Mouse (Mus musculus): ENCODE results near the gene Xpo4. TPM values are rescaled to one million over a fixed set of nuclear protein-coding genes. Genes with fewer than 3 reads are reported as not detected.
"Not testable (repeated sequence)": the region's sequence is repeated elsewhere in the genome, so short reads cannot be mapped to it uniquely, and the experiment has no call there.

Xpo4 gene
- total RNA-seq, 1 experiment: 42.2 TPM

DNA sequence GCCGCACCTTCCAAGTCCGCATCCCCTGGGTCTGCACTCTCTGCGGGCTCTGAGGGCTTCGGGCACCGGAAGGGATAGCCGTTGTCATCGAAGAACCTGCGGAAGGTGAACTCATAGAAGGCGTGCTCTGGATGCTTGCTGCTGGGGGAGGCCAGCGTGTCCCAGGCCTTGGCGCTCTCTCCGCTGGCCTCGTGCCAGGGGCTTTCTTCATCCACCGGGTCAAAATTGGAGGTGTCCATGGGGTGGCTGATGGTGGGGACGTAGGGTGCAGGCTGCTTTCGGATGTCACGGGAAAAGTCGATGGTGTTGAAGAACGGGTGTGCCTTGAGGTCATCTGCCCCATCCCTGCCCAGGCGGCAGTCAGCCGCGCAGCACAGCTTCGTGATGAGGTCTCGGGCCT lies 26.1 kb upstream of the Xpo4 start:
- no peaks in the 10 kb centered on the region for H3K36me3 ChIP-seq (ENCODE audit: control insufficient read depth, insufficient read depth, low read length, poor library complexity, severe bottlenecking)

DNA sequence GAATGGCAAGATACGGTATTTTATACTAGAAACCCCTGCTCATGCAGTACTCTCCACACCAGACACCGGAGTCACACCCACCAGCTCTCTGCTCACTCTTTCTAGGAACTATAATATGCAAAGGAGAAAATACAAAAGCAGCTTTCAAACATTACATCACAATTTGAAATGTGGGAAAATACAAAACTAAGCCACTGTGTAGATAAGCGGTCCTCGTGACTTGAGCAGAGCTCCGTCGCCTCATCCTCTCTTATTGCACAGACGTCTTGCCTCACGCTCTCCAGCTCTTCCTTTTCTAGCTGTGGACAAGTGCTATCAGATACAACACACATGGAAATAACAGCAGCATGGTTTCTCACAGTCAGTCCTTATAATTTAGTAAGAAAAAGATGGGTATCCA lies 25.5 kb upstream of the Xpo4 start:
- TF ChIP-seq MAFK (IDR thresholded peaks at IDR 0.05; ENCODE audit: insufficient read depth, low read depth, low read length) (no peak), HCFC1 (IDR thresholded peaks at IDR 0.05; ENCODE audit: borderline replicate concordance, insufficient read depth, low read length) (no peak), ZNF384 (IDR thresholded peaks at IDR 0.05; ENCODE audit: low read depth, low read length) (no peak), CHD2 (IDR thresholded peaks at IDR 0.05; ENCODE audit: low read depth, low read length) (no peak), ZC3H11A (IDR thresholded peaks at IDR 0.05; ENCODE audit: borderline replicate concordance, low read depth, low read length) (no peak)
- in situ Hi-C loops (cut with MboI; ENCODE audit: low sequenced_read_pairs in 2 of 2, unreplicated experiment in 2 of 2): loop anchor here in 1 of 2 experiments (25.0 kb wide), 1 partner anchor 222 kb away; no protein-coding TSS in a partner anchor

More for the DNA sequence above, 26.1 kb upstream of the Xpo4 start:
- no peaks in the 10 kb centered on the region for H3K9me3 ChIP-seq (ENCODE audit: control insufficient read depth, insufficient read depth, low read depth, low read length)
- H3K27ac ChIP-seq (ENCODE audit: insufficient read depth, low read depth, low read length, poor library complexity, severe bottlenecking): no peak overlapping the region
- DNase-seq (ENCODE audit: low read depth, low spot score): no peak
- peak overlapping the region; percentile 48 for H3K9ac ChIP-seq (ENCODE audit: insufficient read depth, low read depth, low read length, poor library complexity, severe bottlenecking)
- peaks cover 0 to 13% of the 10 kb centered on the region in 2 experiments; a peak in 1 of 4 replicates for H3K4me1 ChIP-seq (ENCODE audit: control insufficient read depth in 2 of 2, insufficient read depth in 2 of 2, low read length in 2 of 2, poor library complexity in 1 of 2)
- in situ Hi-C loops (cut with MboI; ENCODE audit: low sequenced_read_pairs in 2 of 2, unreplicated experiment in 2 of 2): loop anchor here in 1 of 2 experiments (25.0 kb wide), 1 partner anchor 221 kb away; no protein-coding TSS in a partner anchor
- peak overlapping the region in 1 of 2 experiments; percentile 58; a peak in 3 of 4 replicates for H3K4me3 ChIP-seq (ENCODE audit: insufficient read depth in 1 of 2, low read depth in 1 of 2, low read length in 2 of 2, poor library complexity in 1 of 2, severe bottlenecking in 1 of 2)
- no peak for TF ChIP-seq ZC3H11A (IDR thresholded peaks at IDR 0.05; ENCODE audit: borderline replicate concordance, low read depth, low read length)
- no peak for TF ChIP-seq CHD2 (IDR thresholded peaks at IDR 0.05; ENCODE audit: low read depth, low read length)
- TF ChIP-seq MAFK (IDR thresholded peaks at IDR 0.05; ENCODE audit: insufficient read depth, low read depth, low read length): no peak
- TF ChIP-seq HCFC1 (IDR thresholded peaks at IDR 0.05; ENCODE audit: borderline replicate concordance, insufficient read depth, low read length): no peak
- TF ChIP-seq ZNF384 (IDR thresholded peaks at IDR 0.05; ENCODE audit: low read depth, low read length): no peak

DNA sequence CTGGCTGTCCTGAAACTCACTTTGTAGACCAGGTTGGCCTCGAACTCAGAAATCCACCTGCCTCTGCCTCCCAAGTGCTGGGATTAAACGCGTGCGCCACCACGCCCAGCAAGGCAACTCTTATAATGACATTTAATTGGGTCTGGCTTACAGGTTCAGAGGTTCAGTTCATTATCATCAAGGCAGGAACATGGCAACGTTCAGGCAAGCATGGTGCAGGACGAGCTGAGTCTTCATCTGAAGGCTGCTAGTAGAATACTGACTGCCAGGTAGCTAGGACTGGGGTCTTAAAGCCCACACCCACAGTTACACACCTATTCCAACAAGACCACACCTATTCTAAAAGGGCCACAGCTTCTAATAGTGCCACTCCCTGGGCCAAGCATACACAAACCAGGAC lies 22.8 kb upstream of the Xpo4 start:
- in situ Hi-C loops (cut with MboI; ENCODE audit: low sequenced_read_pairs in 2 of 2, unreplicated experiment in 2 of 2): loop anchor here in 1 of 2 experiments (25.0 kb wide), 1 partner anchor 224 kb away; no protein-coding TSS in a partner anchor
- not testable (repeated sequence) for H3K9ac ChIP-seq (ENCODE audit: insufficient read depth, low read depth, low read length, poor library complexity, severe bottlenecking); H3K36me3 ChIP-seq (ENCODE audit: control insufficient read depth, insufficient read depth, low read length, poor library complexity, severe bottlenecking); H3K9me3 ChIP-seq (ENCODE audit: control insufficient read depth, insufficient read depth, low read depth, low read length); DNase-seq (ENCODE audit: low read depth, low spot score); H3K27ac ChIP-seq (ENCODE audit: insufficient read depth, low read depth, low read length, poor library complexity, severe bottlenecking); H3K4me1 ChIP-seq (ENCODE audit: control insufficient read depth in 2 of 2, insufficient read depth in 2 of 2, low read length in 2 of 2, poor library complexity in 1 of 2); H3K4me3 ChIP-seq (ENCODE audit: insufficient read depth in 1 of 2, low read depth in 1 of 2, low read length in 2 of 2, poor library complexity in 1 of 2, severe bottlenecking in 1 of 2)

More for the DNA sequence above, 25.5 kb upstream of the Xpo4 start:
- no peaks in the 10 kb centered on the region for H3K36me3 ChIP-seq (ENCODE audit: control insufficient read depth, insufficient read depth, low read length, poor library complexity, severe bottlenecking)
- no peak overlapping the region for H3K27ac ChIP-seq (ENCODE audit: insufficient read depth, low read depth, low read length, poor library complexity, severe bottlenecking)
- no peak overlapping the region for H3K4me3 ChIP-seq (ENCODE audit: insufficient read depth in 1 of 2, low read depth in 1 of 2, low read length in 2 of 2, poor library complexity in 1 of 2, severe bottlenecking in 1 of 2)
- peaks cover 0 to 8% of the 10 kb centered on the region in 2 experiments; a peak in 1 of 4 replicates for H3K4me1 ChIP-seq (ENCODE audit: control insufficient read depth in 2 of 2, insufficient read depth in 2 of 2, low read length in 2 of 2, poor library complexity in 1 of 2)
- DNase-seq (ENCODE audit: low read depth, low spot score): no peak
- H3K9ac ChIP-seq (ENCODE audit: insufficient read depth, low read depth, low read length, poor library complexity, severe bottlenecking): no peak overlapping the region
- H3K9me3 ChIP-seq (ENCODE audit: control insufficient read depth, insufficient read depth, low read depth, low read length): no peaks in the 10 kb centered on the region

DNA sequence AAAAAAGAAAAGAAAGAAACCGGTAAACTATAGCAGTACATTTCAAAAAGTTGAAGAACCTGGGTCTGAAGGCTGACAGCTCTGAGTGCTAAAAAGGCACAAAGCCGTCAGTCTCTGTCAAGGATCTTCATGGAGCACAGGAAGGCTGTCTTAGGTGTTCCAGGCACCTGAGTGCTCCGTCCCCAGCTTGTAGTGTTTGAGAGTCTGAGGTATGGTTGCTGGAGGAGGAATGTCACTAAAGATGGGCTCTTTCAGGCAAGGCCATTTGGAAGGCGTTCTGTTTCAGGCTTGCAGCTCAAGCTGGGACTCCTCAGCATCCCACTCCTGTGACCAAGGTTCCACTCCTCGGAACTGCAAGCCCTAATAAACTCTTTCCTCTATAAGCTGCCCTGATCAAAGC lies 22.2 kb upstream of the Xpo4 start:
- no peak for DNase-seq (ENCODE audit: low read depth, low spot score)
- Histone ChIP-seq H3K4me3 (ENCODE audit: insufficient read depth in 1 of 2, low read depth in 1 of 2, low read length in 2 of 2, poor library complexity in 1 of 2, severe bottlenecking in 1 of 2) (no peak overlapping the region), H3K9ac (ENCODE audit: insufficient read depth, low read depth, low read length, poor library complexity, severe bottlenecking) (no peak overlapping the region), H3K9me3 (ENCODE audit: control insufficient read depth, insufficient read depth, low read depth, low read length) (no peaks in the 10 kb centered on the region), H3K4me1 (ENCODE audit: control insufficient read depth in 2 of 2, insufficient read depth in 2 of 2, low read length in 2 of 2, poor library complexity in 1 of 2) (peaks cover 0 to 6% of the 10 kb centered on the region in 2 experiments; a peak in 1 of 4 replicates), H3K27ac (ENCODE audit: insufficient read depth, low read depth, low read length, poor library complexity, severe bottlenecking) (no peak overlapping the region), H3K36me3 (ENCODE audit: control insufficient read depth, insufficient read depth, low read length, poor library complexity, severe bottlenecking) (no peaks in the 10 kb centered on the region)
- in situ Hi-C loops (cut with MboI; ENCODE audit: low sequenced_read_pairs in 2 of 2, unreplicated experiment in 2 of 2): loop anchor here in 1 of 2 experiments (25.0 kb wide), 1 partner anchor 225 kb away; no protein-coding TSS in a partner anchor
- TF ChIP-seq ZC3H11A (IDR thresholded peaks at IDR 0.05; ENCODE audit: borderline replicate concordance, low read depth, low read length) (no peak), MAFK (IDR thresholded peaks at IDR 0.05; ENCODE audit: insufficient read depth, low read depth, low read length) (no peak), ZNF384 (IDR thresholded peaks at IDR 0.05; ENCODE audit: low read depth, low read length) (no peak), CHD2 (IDR thresholded peaks at IDR 0.05; ENCODE audit: low read depth, low read length) (no peak), HCFC1 (IDR thresholded peaks at IDR 0.05; ENCODE audit: borderline replicate concordance, insufficient read depth, low read length) (no peak)

DNA sequence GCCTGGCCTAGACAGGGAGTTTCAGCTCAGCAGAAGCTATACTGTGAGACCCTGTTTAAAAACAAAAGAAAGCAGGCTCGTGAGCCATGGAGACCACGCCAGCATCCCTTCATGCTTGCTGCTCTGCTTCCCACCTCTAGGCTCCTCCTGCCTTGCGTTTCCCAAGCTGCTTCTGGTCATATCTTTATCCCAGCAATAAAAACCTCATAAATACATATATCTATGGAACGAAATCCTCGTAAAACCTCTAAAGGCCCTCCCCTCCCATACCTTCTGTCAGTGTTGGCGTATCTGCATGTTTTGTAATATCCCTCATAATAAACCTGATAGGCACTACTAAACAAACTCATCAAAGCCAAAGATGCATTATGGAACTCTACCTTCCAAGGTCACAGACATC lies 21.4 kb upstream of the Xpo4 start:
- DNase-seq (ENCODE audit: low read depth, low spot score): no peak
- TF ChIP-seq ZNF384 (IDR thresholded peaks at IDR 0.05; ENCODE audit: low read depth, low read length) (no peak), CHD2 (IDR thresholded peaks at IDR 0.05; ENCODE audit: low read depth, low read length) (no peak), MAFK (IDR thresholded peaks at IDR 0.05; ENCODE audit: insufficient read depth, low read depth, low read length) (no peak), HCFC1 (IDR thresholded peaks at IDR 0.05; ENCODE audit: borderline replicate concordance, insufficient read depth, low read length) (no peak), ZC3H11A (IDR thresholded peaks at IDR 0.05; ENCODE audit: borderline replicate concordance, low read depth, low read length) (no peak)
- in situ Hi-C loops (cut with MboI; ENCODE audit: low sequenced_read_pairs in 2 of 2, unreplicated experiment in 2 of 2): loop anchor here in 1 of 2 experiments (25.0 kb wide), 1 partner anchor 226 kb away; no protein-coding TSS in a partner anchor
- Histone ChIP-seq H3K4me3 (ENCODE audit: insufficient read depth in 1 of 2, low read depth in 1 of 2, low read length in 2 of 2, poor library complexity in 1 of 2, severe bottlenecking in 1 of 2) (no peak overlapping the region), H3K36me3 (ENCODE audit: control insufficient read depth, insufficient read depth, low read length, poor library complexity, severe bottlenecking) (no peaks in the 10 kb centered on the region), H3K9ac (ENCODE audit: insufficient read depth, low read depth, low read length, poor library complexity, severe bottlenecking) (no peak overlapping the region), H3K4me1 (ENCODE audit: control insufficient read depth in 2 of 2, insufficient read depth in 2 of 2, low read length in 2 of 2, poor library complexity in 1 of 2) (peaks cover 0 to 5% of the 10 kb centered on the region in 2 experiments; a peak in 1 of 4 replicates), H3K27ac (ENCODE audit: insufficient read depth, low read depth, low read length, poor library complexity, severe bottlenecking) (no peak overlapping the region), H3K9me3 (ENCODE audit: control insufficient read depth, insufficient read depth, low read depth, low read length) (no peaks in the 10 kb centered on the region)

Data from ES-E14 (cell line).